Mouse (Mus musculus): ENCODE data around the gene Gm2026. TPM values are rescaled to one million over a fixed set of nuclear protein-coding genes. Genes with fewer than 3 reads are reported as not detected.
"Not testable (repeated sequence)": the region's sequence is repeated elsewhere in the genome, so short reads cannot be mapped to it uniquely, and the experiment has no call there.

Gene Gm2026
- polyA plus RNA-seq (2015; fragmentation: Nextera tagmentation; extraction: Ambion mirVana): 19.0 and 27.3 TPM in 2 replicates

DNA sequence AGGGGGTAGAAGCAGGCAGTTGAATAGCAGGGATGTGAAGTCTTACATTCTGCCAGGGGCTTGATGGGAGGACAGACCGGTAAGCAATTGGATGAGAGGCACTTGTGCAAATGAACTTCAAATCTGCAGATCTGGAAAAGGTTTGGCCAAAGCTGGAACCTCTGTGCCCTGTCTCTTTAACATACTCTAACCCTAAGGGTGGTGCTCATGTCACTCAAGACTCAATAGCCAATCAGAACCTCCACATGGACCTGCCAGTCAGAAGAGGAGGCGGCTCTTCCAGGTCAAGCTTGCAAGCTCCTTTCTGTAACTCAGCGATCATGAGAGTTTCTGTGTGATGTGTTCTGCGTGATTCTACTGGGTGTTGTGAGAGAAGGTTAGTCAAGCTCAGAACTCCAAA is at the start of gene Gm2026:
Gene Gm2026, plus strand, starts transcription at position 301 of the 400 bp plus-strand sequence.
- no CpG with 5 or more reads among the region's 4 CpGs for WGBS
- not testable (repeated sequence) for H3K9ac ChIP-seq (replicated peaks); H3K27ac ChIP-seq (replicated peaks); H3K4me2 ChIP-seq; H3K9me3 ChIP-seq (replicated peaks); H3K27me3 ChIP-seq (replicated peaks); H3K4me3 ChIP-seq (replicated peaks); ATAC-seq (ENCODE audit: low FRiP score); H3K36me3 ChIP-seq; H3K4me1 ChIP-seq

DNA sequence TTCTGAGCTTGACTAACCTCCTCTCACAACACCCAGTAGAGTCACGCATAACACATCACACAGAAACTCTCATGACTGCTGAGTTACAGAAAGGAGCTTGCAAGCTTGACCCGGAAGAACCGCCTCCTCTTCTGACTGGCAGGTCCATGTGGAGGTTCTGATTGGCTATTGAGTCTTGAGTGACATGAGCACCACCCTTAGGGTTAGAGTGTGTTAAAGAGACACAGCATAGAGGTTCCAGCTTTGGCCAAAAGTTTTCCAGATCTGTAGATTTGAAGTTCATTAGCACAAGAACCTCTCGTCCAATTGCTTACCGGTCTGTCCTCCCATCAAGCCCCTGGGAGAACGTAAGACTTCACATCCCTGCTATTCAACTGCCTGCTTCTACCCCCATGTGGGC is 34.1 kb upstream of the Gm2026 start, which contains the start of gene Zfp966:
Gene Zfp966, minus strand, starts transcription at position 101 of the 400 bp plus-strand sequence.
- not testable (repeated sequence) for H3K9ac ChIP-seq (replicated peaks); H3K4me2 ChIP-seq; H3K27ac ChIP-seq (replicated peaks); ATAC-seq (ENCODE audit: low FRiP score); H3K4me1 ChIP-seq; H3K27me3 ChIP-seq (replicated peaks); H3K9me3 ChIP-seq (replicated peaks); H3K4me3 ChIP-seq (replicated peaks); H3K36me3 ChIP-seq
- no CpG with 5 or more reads among the region's 6 CpGs for WGBS

Other genes starting within 250 kb of the Gm2026 start
- gene Gm2007, start 223.8 kb upstream of the Gm2026 start, polyA plus RNA-seq (2015; fragmentation: Nextera tagmentation; extraction: Ambion mirVana): not detected in 2 replicates
- gene Gm14288, start 164.2 kb upstream of the Gm2026 start, polyA plus RNA-seq (2015; fragmentation: Nextera tagmentation; extraction: Ambion mirVana): 0.32 and 3.7 TPM in 2 replicates
- gene Gm6710, start 96.1 kb upstream of the Gm2026 start, polyA plus RNA-seq (2015; fragmentation: Nextera tagmentation; extraction: Ambion mirVana): 30.1 and 33.8 TPM in 2 replicates
- gene Zfp966, start 34.2 kb upstream of the Gm2026 start, polyA plus RNA-seq (2015; fragmentation: Nextera tagmentation; extraction: Ambion mirVana): 1.4 and 1.5 TPM in 2 replicates
- gene Gm2004, start 184.5 kb downstream of the Gm2026 start, polyA plus RNA-seq (2015; fragmentation: Nextera tagmentation; extraction: Ambion mirVana): 0.54 and 0.65 TPM in 2 replicates

Measured in neural tube, embryonic 15.5 days (tissue).